Mouse (Mus musculus) testis, adult 2 months (tissue): ENCODE results near the gene Nadk2. TPM values are rescaled to one million over a fixed set of nuclear protein-coding genes. Genes with fewer than 3 reads are reported as not detected.

ENCODE experiments used
- H3K27ac ChIP-seq: fragments of 200-500 bp; 2 replicates; pipeline ENCODE4 v1.5.1; 2012; ENCODE audit warnings: low read depth, low read length; ENCODE audit not compliant: control insufficient read depth, insufficient read depth
- H3K27me3 ChIP-seq: fragments of 200-500 bp; 2 replicates; pipeline ENCODE4 v1.6.1; 2012; ENCODE audit warnings: mild to moderate bottlenecking, low read length, moderate library complexity; ENCODE audit not compliant: control insufficient read depth, insufficient read depth
- H3K36me3 ChIP-seq: fragments of 200-500 bp; 2 replicates; pipeline ENCODE4 v1.6.1; 2012; ENCODE audit warnings: mild to moderate bottlenecking, low read length; ENCODE audit not compliant: control insufficient read depth, insufficient read depth
- H3K4me1 ChIP-seq: fragments of 200-500 bp; 2 replicates; pipeline ENCODE4 v1.6.1; 2012; ENCODE audit warnings: low read length; ENCODE audit not compliant: control insufficient read depth, insufficient read depth
- H3K4me3 ChIP-seq: fragments of 200-500 bp; 2 replicates; pipeline ENCODE4 v1.5.1; 2012; ENCODE audit warnings: low read depth, mild to moderate bottlenecking, low read length, moderate library complexity, mixed read lengths; ENCODE audit not compliant: control insufficient read depth
- CTCF ChIP-seq: fragments of 200-500 bp; IDR thresholded peaks from 2 replicates; pipeline ENCODE4 v1.5.1; 2012; ENCODE audit warnings: low read depth, mild to moderate bottlenecking, inconsistent platforms, low read length, moderate library complexity; ENCODE audit not compliant: control insufficient read depth, insufficient read depth, insufficient replicate concordance
- POLR2A ChIP-seq: fragments of 200-500 bp; IDR thresholded peaks from 2 replicates; pipeline ENCODE4 v1.6.1; 2012; ENCODE audit warnings: low read depth, mild to moderate bottlenecking, inconsistent platforms, low read length, moderate library complexity; ENCODE audit not compliant: control insufficient read depth
- polyA plus RNA-seq: library from polyadenylated mRNA; depleted of rRNA; stranded (reverse); fragments of >200 nt; gene quantifications from 2 replicates; pipeline ENCODE4 v1.2.3, GENCODE M21; 2012

Nadk2 gene
- polyA plus RNA-seq, 1 experiment = 38.8 TPM

DNA sequence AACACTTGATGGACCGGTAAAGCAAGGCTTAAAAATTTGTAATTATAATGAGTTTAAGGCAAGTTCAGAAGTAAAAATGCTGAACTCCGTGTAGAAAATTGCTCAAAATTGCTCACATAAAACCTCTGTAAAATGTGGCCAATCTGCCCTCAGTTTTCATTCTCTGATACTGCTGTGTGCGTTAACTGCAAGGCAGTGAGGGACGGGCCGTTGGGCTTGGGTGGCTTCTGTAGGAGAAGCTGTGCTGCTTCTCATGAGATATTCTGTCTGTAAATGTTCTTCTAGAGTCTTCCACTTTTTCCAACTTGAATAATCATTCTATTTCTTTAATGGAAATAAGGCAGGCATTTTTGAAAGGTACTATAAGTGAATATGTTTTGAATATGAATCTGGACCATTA is 8.6 kb downstream of the Nadk2 start:
- no peak overlapping the region for H3K27ac ChIP-seq

DNA sequence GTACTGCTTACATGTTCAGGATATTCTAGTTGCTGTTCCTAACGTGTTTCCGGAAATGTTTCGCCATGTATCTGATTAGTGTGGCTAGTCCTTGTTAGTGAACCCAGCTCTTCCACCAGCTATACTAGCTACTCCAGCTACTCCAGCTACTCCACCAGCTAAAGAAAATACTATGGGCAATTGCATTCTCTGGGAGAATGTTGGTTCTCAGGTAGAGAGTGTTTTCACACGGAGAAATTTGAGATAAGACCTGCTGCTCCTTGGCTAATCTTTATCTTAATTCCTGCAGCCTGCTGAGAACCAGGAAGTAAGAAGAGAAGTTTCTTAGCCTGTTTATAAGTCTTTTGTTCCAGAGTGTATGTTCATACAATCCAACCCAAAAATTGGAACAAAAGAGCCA is 9.1 kb downstream of the Nadk2 start:
- TF ChIP-seq POLR2A (no peak), CTCF (no peak)
- H3K4me1 ChIP-seq = peaks cover 3% of the 10 kb centered on the region
- no peaks in the 10 kb centered on the region for H3K27me3 ChIP-seq
- no peaks in the 10 kb centered on the region for H3K36me3 ChIP-seq
- H3K27ac ChIP-seq = no peak overlapping the region
- no peak overlapping the region for H3K4me3 ChIP-seq

More for the DNA sequence above, 8.6 kb downstream of the Nadk2 start:
- Histone ChIP-seq H3K4me1 (peaks cover 5% of the 10 kb centered on the region), H3K4me3 (no peak overlapping the region), H3K27me3 (no peaks in the 10 kb centered on the region), H3K36me3 (no peaks in the 10 kb centered on the region)
- TF ChIP-seq POLR2A (no peak), CTCF (no peak)

DNA sequence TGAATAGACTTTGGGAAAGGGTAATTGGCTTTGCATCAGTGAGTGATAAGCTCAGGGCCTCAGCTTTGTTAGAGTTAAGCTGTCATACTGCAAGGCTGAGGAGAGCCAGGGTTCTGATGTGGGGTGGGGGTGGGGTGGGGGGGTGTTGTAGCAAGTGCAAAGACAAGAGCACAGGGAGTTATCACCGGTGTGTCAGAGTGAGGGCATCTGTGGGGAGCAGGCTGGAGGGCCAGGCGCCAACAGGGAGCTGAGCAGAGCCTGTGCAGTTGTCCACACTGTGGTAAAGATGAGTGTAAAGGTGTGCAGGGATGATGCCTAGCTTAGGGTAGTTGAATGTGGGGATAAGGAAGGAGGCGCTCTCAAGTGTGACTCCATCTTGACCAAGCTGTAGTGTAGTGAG is 10.2 kb downstream of the Nadk2 start:
- H3K27me3 ChIP-seq = no peaks in the 10 kb centered on the region
- H3K27ac ChIP-seq = no peak overlapping the region
- TF ChIP-seq POLR2A (no peak), CTCF (no peak)
- H3K4me3 ChIP-seq = no peak overlapping the region
- H3K4me1 ChIP-seq = peaks cover 3% of the 10 kb centered on the region
- no peaks in the 10 kb centered on the region for H3K36me3 ChIP-seq

DNA sequence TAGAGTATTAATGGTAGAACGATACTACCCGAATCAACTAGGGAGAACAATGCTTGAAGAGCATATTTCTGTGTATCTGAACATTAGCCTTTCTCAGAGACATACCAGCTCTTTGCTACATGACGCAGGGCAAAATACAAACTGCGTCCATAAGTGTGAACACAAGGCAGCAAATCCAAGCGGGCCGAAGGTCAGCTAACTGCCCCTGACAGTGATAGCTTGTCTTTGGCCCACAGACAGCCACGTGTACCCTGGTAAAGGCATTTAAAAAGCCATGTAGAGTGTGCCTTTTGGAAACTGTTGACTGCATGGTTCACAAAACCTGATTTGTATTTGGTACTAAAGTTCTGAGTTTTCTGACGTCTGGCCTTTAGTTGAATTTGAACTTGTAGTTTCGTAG is 11.7 kb downstream of the Nadk2 start:
- no peaks in the 10 kb centered on the region for H3K36me3 ChIP-seq
- TF ChIP-seq POLR2A (no peak), CTCF (no peak)
- H3K27me3 ChIP-seq = no peaks in the 10 kb centered on the region
- H3K4me3 ChIP-seq = no peak overlapping the region
- no peak overlapping the region for H3K27ac ChIP-seq
- peaks cover 3% of the 10 kb centered on the region for H3K4me1 ChIP-seq

DNA sequence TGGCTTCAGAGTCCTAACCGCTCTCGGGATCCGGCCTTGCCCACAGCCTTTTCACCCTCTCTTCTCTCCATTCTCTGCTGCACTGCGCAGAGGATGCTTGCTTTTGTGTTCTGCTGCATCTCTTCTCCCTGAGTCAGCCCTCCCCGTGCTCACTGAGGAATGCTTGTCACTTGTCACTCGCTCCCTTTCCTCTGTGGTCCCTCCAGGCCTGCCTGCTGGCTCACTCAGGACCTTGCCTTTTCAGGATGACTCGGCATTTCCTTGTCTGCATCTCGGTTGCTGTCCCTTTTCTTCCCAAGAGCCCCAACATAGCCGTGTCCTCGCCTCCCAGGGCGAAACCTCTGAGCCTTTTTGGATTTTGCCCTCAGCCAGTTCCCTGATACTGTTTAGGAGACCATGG is 15.8 kb downstream of the Nadk2 start:
- Histone ChIP-seq H3K4me1 (peaks cover 2% of the 10 kb centered on the region; the same call in 1 of the 2 replicates), H3K4me3 (no peak overlapping the region), H3K27me3 (no peaks in the 10 kb centered on the region), H3K36me3 (peaks cover 2% of the 10 kb centered on the region), H3K27ac (no peak overlapping the region)
- TF ChIP-seq CTCF (no peak), POLR2A (no peak)

DNA sequence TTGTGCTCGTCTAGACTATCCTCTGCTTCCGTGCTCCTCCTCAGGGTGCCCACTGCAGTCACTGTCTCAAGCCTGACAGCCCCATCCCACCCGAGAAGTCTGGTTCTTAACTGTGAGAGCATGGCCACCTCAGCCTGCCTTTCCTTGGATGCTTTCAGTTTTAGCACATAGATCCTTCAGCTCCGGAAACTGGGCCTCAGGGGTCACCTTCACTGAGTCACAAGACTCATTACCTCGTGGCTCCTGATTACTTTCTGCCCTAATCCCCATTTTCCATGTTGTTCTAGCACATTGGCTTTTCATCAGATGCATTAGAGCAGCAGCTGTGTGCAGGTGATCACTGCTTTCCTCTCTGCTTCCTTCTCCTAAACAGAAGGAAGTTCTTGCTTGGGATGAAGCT is 16.4 kb downstream of the Nadk2 start:
- peaks cover 2% of the 10 kb centered on the region for H3K36me3 ChIP-seq
- TF ChIP-seq CTCF (no peak), POLR2A (no peak)
- H3K4me3 ChIP-seq = no peak overlapping the region
- no peaks in the 10 kb centered on the region for H3K27me3 ChIP-seq
- H3K4me1 ChIP-seq = peaks cover 2% of the 10 kb centered on the region; the same call in 1 of the 2 replicates
- no peak overlapping the region for H3K27ac ChIP-seq

DNA sequence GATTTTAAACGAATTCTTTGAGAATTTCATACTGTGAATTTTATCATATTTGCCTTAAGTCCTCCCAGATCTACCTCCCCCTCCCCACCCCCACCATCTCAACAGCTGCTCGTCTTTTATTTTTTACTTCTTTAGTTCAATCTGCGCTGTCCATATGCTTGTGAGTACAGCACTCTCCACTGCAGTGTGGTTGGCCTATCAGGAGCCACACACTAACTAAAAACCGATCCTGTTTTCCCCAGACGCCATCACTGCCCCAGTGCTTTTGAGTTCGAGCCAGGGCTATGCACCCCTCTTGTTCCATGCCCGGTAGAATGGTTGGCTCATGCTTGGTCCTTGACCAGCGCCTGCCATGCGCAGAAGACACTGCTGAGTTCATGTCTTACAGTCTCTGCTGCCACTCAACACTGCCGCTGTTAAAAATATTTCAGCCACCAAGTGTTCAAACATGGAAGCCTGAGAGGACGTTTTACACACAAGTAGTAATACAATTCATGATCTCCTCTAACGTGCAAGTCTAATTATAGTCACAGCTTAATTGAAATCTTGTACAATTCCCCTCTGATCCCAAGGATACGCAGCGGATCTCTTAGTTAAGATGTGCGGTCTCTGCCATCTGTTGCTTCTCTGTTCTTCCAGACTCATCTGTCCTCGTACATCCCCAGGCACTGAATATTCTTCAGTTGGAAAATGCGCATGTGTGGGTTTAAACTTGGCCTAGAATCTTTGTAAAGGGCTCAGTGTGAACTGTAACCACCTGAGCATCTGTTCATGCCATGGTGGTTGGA is 17.0 kb downstream of the Nadk2 start:
- no peak overlapping the region for H3K4me3 ChIP-seq
- no peaks in the 10 kb centered on the region for H3K27me3 ChIP-seq
- peaks cover 2% of the 10 kb centered on the region for H3K36me3 ChIP-seq
- H3K4me1 ChIP-seq = peaks cover 2% of the 10 kb centered on the region; the same call in 1 of the 2 replicates
- TF ChIP-seq POLR2A (no peak), CTCF (no peak)
- no peak overlapping the region for H3K27ac ChIP-seq
